Mouse (Mus musculus) midbrain, embryonic 14.5 days (tissue): ENCODE measurements at regions not wholly inside any gene's neighbourhood (a gene's known extent, or its start where the extent isn't known, plus 50 kb on each side); places are given as distances from the start of the nearest gene placed in this dataset.

Experiments used
- ATAC-seq: fragments of 200-750 bp; cut with Nextera tagmentation; 2 replicates; pipeline ENCODE4 v1.8.0; 2017; ENCODE audit warnings: moderate number of reproducible peaks, moderate library complexity; ENCODE audit not compliant: low FRiP score, low TSS enrichment
- DNase-seq: peaks from one replicate; pipeline ENCODE4 v3.0.0-alpha.2; 2015
- H3K27ac ChIP-seq: fragments of 300-500 bp; sonication (generic); replicated peaks from 2 replicates; pipeline ENCODE4 v1.5.1; 2014; ENCODE audit warnings: mild to moderate bottlenecking, low read depth, low read length, moderate library complexity
- H3K27me3 ChIP-seq: fragments of 300-500 bp; sonication (generic); 2 replicates; pipeline ENCODE4 v1.6.1; 2014; ENCODE audit warnings: low read length, control low read depth, mixed read lengths; ENCODE audit not compliant: control insufficient read depth, insufficient read depth
- H3K36me3 ChIP-seq: fragments of 300-500 bp; sonication (generic); 2 replicates; pipeline ENCODE4 v1.6.1; 2014; ENCODE audit warnings: low read length, control low read depth; ENCODE audit not compliant: control insufficient read depth, insufficient read depth
- H3K4me1 ChIP-seq: fragments of 300-500 bp; sonication (generic); 2 replicates; pipeline ENCODE4 v1.6.1; 2014; ENCODE audit warnings: mild to moderate bottlenecking, antibody characterized with exemption, low read length, control low read depth; ENCODE audit not compliant: control insufficient read depth, insufficient read depth
- H3K4me2 ChIP-seq: fragments of 300-500 bp; sonication (generic); 2 replicates; pipeline ENCODE4 v1.6.1; 2014; ENCODE audit warnings: mild to moderate bottlenecking, low read length, moderate library complexity
- H3K4me3 ChIP-seq: fragments of 300-500 bp; sonication (generic); replicated peaks from 2 replicates; pipeline ENCODE4 v1.5.1; 2014; ENCODE audit warnings: low read depth, low read length
- H3K9ac ChIP-seq: fragments of 300-500 bp; sonication (generic); replicated peaks from 2 replicates; pipeline ENCODE4 v1.6.1; 2014; ENCODE audit warnings: mild to moderate bottlenecking, low read length, moderate library complexity
- H3K9me3 ChIP-seq: fragments of 300-500 bp; sonication (generic); 2 replicates; pipeline ENCODE4 v1.6.1; 2016; ENCODE audit warnings: low read length, control low read depth, mixed read lengths; ENCODE audit not compliant: control insufficient read depth
- WGBS: fragments of 180-500 bp; shearing (Covaris S2); extraction: QIAGEN DNeasy Blood & Tissue Kit; methylation state at CpG from one replicate; pipeline ENCODE4 v1.1.7; 2014; 5-methylcytosine and 5-hydroxymethylcytosine counted together

DNA sequence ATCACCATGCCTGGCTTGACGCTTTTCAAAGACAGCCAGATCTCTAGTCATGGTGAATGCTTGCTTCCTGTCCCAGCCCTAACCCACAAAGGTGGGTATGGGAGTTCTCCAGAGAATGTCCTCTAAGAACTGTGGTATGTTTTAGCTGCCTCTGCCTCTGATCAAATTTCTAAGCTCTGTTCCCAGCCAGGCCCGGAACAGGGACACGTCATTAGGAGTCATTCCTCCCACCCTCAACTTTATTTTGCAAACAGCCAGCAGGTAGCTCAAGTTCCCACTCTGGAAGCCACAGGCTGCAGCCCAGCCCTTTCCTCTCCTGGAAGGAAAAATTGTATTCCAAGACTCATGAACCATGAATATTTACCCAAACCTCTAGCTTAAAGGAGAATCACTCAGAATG is 117.2 kb downstream of the Zfp36l2 start:
- H3K27me3 ChIP-seq = no peaks in the 10 kb centered on the region
- H3K36me3 ChIP-seq = no peaks in the 10 kb centered on the region
- whole genome bisulfite sequencing = 87% methylated on average over 3 of the region's 3 CpGs
- H3K4me3 ChIP-seq = no peak overlapping the region
- no peak overlapping the region for H3K9ac ChIP-seq
- no peak overlapping the region for H3K27ac ChIP-seq
- no peaks in the 10 kb centered on the region for H3K9me3 ChIP-seq
- H3K4me2 ChIP-seq = no peak overlapping the region
- DNase-seq = no peak
- ATAC-seq = no peak
- H3K4me1 ChIP-seq = no peaks in the 10 kb centered on the region

DNA sequence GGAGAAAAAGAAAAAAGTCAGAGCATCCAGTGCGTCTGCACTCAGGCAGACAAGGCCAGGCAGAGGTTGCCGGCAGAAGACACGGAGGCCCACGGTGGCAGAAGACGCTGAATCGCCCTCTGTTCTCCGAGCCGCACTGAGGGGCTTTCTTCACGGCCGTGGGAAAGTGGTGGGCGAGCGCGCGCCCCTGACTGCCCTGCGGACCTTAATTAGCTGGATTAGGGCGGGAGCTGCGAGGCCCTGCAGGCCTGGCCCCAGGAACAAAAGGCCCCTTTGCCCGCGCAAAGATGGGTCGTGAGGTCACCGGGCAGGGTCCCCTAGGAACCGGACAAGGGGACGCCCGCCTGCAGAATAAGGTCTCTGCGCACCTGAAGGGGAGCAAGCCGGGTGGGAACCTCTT is 120.6 kb downstream of the Zfp36l2 start:
- Histone ChIP-seq H3K27ac (no peak overlapping the region), H3K4me3 (no peak overlapping the region), H3K9me3 (no peaks in the 10 kb centered on the region), H3K9ac (no peak overlapping the region), H3K27me3 (no peaks in the 10 kb centered on the region), H3K4me1 (no peaks in the 10 kb centered on the region), H3K36me3 (no peaks in the 10 kb centered on the region), H3K4me2 (no peak overlapping the region)
- 28% methylated on average over 26 of the region's 26 CpGs for WGBS
- ATAC-seq (no peak), DNase-seq (no peak)

DNA sequence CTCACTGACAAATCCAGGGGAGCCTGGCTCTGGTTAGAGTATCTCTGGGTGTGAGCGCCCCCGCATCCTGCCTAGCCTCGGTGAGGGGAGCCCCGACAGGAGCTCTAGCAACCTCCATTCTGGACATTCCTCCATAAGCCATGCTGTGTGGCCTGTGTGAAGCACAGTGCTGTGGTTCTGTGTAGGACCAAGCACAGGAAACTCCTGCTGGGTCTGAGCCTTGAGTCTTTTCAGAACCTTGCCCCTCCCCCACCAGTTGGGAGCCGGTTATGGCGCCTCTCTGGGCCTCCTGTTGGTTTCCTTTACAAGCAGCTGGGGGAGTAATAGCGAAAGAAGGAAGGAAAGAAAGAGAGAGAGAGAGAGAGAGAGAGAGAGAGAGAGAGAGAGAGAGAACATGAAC is 124.0 kb downstream of the Zfp36l2 start:
- no peak for DNase-seq
- Histone ChIP-seq H3K9ac (no peak overlapping the region), H3K27me3 (no peaks in the 10 kb centered on the region), H3K4me1 (peaks cover 9% of the 10 kb centered on the region; the same call in 1 of the 2 replicates), H3K4me2 (no peak overlapping the region), H3K36me3 (no peaks in the 10 kb centered on the region), H3K9me3 (no peaks in the 10 kb centered on the region), H3K27ac (no peak overlapping the region), H3K4me3 (no peak overlapping the region)
- 53% methylated on average over 7 of the region's 7 CpGs for WGBS
- ATAC-seq = no peak

DNA sequence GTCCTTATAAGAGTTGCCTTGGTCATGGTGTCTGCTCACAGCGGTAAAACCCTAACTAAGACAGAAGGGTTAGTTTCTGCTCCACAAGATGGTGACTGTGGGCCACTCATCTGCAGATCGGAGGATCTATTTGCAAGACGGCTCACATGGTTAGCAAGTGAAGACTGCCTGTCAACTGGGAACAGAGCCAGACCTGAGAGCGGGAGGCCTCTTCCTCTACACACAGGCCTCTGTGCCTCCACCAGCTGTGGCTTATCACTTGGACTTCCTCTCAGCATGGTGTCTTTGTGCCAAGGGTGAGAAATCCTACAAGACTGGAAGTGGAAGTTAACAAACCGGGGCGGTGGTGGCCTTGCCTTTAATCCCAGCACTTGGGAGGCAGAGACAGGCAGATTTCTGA is 126.1 kb downstream of the Zfp36l2 start:
- DNase-seq = no peak
- Histone ChIP-seq H3K4me3 (no peak overlapping the region), H3K27ac (no peak overlapping the region), H3K36me3 (no peaks in the 10 kb centered on the region), H3K27me3 (no peaks in the 10 kb centered on the region), H3K9ac (no peak overlapping the region), H3K9me3 (no peaks in the 10 kb centered on the region), H3K4me1 (peaks cover 14% of the 10 kb centered on the region; the same call in 1 of the 2 replicates), H3K4me2 (no peak overlapping the region)
- 84% methylated on average over 6 of the region's 6 CpGs for WGBS
- no peak for ATAC-seq

DNA sequence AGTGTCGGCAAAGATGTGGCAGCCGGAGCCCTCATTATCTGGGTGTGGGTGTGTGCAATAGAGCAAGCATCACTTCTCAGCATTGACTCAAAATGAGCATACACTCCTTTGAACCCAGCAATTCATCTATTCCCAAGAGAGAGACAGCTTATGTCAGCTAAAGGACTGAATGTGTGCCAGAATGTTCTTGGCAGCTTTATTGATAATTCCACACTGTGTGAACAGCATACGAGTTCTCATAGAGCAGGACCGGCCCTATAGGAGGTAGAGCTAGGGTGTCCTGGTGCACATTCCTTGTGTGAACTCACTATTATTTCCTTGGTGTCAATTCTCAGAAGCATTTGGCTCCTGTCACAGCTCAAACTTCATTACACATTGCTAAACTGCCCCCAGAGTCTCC is 131.3 kb downstream of the Zfp36l2 start:
- WGBS = 87% methylated on average over 4 of the region's 4 CpGs
- no peak overlapping the region for H3K4me3 ChIP-seq
- H3K9ac ChIP-seq = no peak overlapping the region
- H3K4me2 ChIP-seq = no peak overlapping the region
- no peak overlapping the region for H3K27ac ChIP-seq
- H3K4me1 ChIP-seq = peaks cover 14% of the 10 kb centered on the region; the same call in 1 of the 2 replicates
- DNase-seq (no peak), ATAC-seq (no peak)
- no peaks in the 10 kb centered on the region for H3K36me3 ChIP-seq
- H3K9me3 ChIP-seq = no peaks in the 10 kb centered on the region
- H3K27me3 ChIP-seq = no peaks in the 10 kb centered on the region

DNA sequence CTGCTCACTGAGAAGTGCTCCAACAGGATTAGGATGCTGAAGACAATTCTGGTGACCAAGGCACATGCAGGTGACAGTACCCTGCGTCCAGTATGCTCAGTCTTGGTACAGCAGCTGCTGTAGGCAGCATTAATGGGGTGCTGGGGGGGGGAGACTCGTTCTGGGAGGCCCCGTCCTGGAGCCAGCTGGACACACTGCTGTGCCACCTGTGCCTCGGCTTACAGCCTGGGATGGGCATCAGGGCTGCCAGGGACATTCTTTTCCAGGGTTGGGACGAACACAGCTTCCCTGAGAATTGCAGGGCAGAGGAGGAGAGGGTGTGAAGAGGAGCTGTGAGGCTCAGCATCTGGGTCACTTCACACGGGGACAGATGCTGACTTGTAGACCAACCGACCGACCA is 135.3 kb downstream of the Zfp36l2 start:
- 80% methylated on average over 8 of the region's 8 CpGs for WGBS
- DNase-seq = no peak
- no peak overlapping the region for H3K4me3 ChIP-seq
- H3K27ac ChIP-seq = no peak overlapping the region
- no peaks in the 10 kb centered on the region for H3K27me3 ChIP-seq
- no peak overlapping the region for H3K9ac ChIP-seq
- ATAC-seq = no peak
- H3K4me2 ChIP-seq = no peak overlapping the region
- no peaks in the 10 kb centered on the region for H3K9me3 ChIP-seq
- H3K4me1 ChIP-seq = no peaks in the 10 kb centered on the region
- H3K36me3 ChIP-seq = no peaks in the 10 kb centered on the region

DNA sequence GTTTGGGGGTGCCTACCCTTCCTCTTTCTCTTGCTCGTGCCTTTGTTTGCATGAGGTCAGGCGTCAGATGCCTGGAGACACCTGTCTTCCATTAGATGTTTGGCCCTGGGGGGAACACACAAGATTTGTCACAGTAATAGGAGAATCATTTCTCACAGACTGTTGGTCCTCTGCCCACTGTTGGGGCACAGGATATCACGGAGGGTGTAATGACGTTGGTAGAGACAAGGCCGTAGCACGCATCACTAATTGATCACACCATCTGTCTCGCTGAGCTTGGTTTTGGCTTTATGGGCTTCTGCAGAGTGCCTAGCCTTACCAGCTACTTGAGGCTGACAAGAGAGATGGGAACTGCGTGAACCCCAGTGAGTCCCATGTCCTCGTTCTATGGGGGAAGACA is 136.5 kb downstream of the Zfp36l2 start:
- Histone ChIP-seq H3K4me2 (no peak overlapping the region), H3K9me3 (no peaks in the 10 kb centered on the region), H3K4me3 (no peak overlapping the region), H3K27ac (no peak overlapping the region), H3K27me3 (no peaks in the 10 kb centered on the region), H3K4me1 (no peaks in the 10 kb centered on the region), H3K36me3 (no peaks in the 10 kb centered on the region), H3K9ac (no peak overlapping the region)
- DNase-seq (no peak), ATAC-seq (no peak)
- WGBS = 89% methylated on average over 9 of the region's 9 CpGs

DNA sequence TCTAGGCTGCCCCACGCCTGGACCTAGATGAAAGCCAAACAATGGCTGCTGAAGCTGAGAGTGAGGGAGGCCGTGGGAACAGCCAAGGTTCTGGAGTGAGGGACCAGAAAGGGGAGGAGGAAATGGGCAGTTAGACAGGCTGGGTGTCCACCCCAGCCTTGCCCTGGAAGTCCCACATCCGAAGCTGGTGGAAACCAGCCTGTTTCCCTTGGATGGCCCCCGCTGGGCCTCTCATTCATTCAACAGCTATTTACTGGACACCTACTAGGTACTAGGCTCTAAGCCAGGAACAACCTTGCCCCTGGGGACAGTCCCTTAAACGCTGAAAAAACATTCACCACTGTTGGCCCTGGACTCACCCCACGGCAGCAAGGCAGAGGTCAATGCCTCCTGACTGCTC is 139.2 kb downstream of the Zfp36l2 start:
- Histone ChIP-seq H3K27me3 (no peaks in the 10 kb centered on the region), H3K4me3 (no peak overlapping the region), H3K4me1 (0 out of 2 replicates have a peak, but pooled peaks cover 3% of the 10 kb centered on the region), H3K9ac (no peak overlapping the region), H3K36me3 (no peaks in the 10 kb centered on the region), H3K9me3 (no peaks in the 10 kb centered on the region), H3K27ac (no peak overlapping the region), H3K4me2 (no peak overlapping the region)
- no peak for ATAC-seq
- no peak for DNase-seq
- WGBS = 70% methylated on average over 6 of the region's 6 CpGs

DNA sequence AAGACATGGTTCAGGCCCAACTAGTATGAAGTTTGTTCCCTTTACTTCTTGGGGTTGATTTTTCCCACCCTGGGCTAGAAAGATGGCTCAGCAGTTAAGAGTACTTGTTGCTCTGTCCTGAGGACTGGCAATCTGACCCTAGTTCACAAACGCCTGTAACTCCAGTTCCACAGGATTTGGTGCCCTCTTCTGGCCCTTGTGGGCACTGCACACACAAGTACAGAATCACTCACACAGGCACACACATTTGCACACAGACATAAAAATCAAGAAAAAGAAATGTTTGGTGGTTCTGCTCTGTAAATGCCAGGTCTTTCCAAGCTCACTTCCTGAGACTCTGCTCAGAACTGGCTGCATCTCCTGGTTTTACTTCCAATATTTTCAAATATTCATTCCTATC is 140.2 kb downstream of the Zfp36l2 start:
- Histone ChIP-seq H3K4me2 (no peak overlapping the region), H3K4me3 (no peak overlapping the region), H3K27ac (no peak overlapping the region), H3K4me1 (0 out of 2 replicates have a peak, but pooled peaks cover 3% of the 10 kb centered on the region), H3K9ac (no peak overlapping the region), H3K27me3 (no peaks in the 10 kb centered on the region), H3K36me3 (no peaks in the 10 kb centered on the region), H3K9me3 (no peaks in the 10 kb centered on the region)
- ATAC-seq (no peak), DNase-seq (no peak)
- 88% methylated on average over 1 of the region's 1 CpGs for WGBS
